Comparison of ENCODE assay signal across 28 mouse cellular contexts in genomic region chr3:144849584-144849983, GRCm38 (mm10). TPM values are rescaled to one million over a fixed set of nuclear protein-coding genes. Genes with fewer than 3 reads are reported as not detected.
DNase-seq lines count a peak whose midpoint lies in the region; ATAC-seq and TF ChIP-seq lines count a peak whose summit lies in the region.
"Had no signal": no experiment of that assay in that cellular context is flagged by ENCODE, and none has a peak within 500 bp of the region (broad histone marks: within the 10 kb centered on the region; RNA-seq: fewer than 3 reads in every experiment).

No protein-coding gene starts in this region.

- H3K4me3 ChIP-seq in intestine, embryonic 14.5 days (ENCODE audit: low read depth, low read length): no peak overlapping the region
- H3K4me3 ChIP-seq in intestine, embryonic 15.5 days (replicated peaks): no peak overlapping the region
- 0 out of 2 replicates have a peak overlapping the region, but pooled peaks have one; percentile 2 for H3K4me3 ChIP-seq in intestine, postnatal 0 days (ENCODE audit: low read depth, low read length)
- no peak overlapping the region for H3K4me3 ChIP-seq in kidney, embryonic 15.5 days (replicated peaks)
- H3K4me3 ChIP-seq: embryonic facial prominence, embryonic 13.5 days; embryonic facial prominence, embryonic 15.5 days; erythroblast, embryonic 14.5 days; forebrain, embryonic 10.5 days; forebrain, embryonic 12.5 days had no signal

- DNase-seq in intestine, embryonic 14.5 days (ENCODE audit: low spot score): peak; percentile 57
- no peak for DNase-seq in left cerebral cortex, adult 18-20 months (ENCODE audit: low spot score in 2 of 2)
- DNase-seq in frontal cortex, postnatal 10 days (ENCODE audit: low spot score in 2 of 2): no peak
- DNase-seq: adrenal gland, adult 2 months; adrenal gland, postnatal 10 days; adrenal gland, postnatal 25 days; cerebellum, adult 11 months; cerebellum, adult 18-20 months; cerebellum, adult 8-10 months; cerebellum, adult 9-11 months; cerebellum, postnatal 14 days; cerebellum, postnatal 36 days; embryo, embryonic 11 days had no signal

- H3K27me3 ChIP-seq in intestine, embryonic 14.5 days (replicated peaks; ENCODE audit: control insufficient read depth, insufficient read depth, low read length): no peaks in the 10 kb centered on the region
- H3K27me3 ChIP-seq in intestine, embryonic 15.5 days (replicated peaks): no peaks in the 10 kb centered on the region
- no peaks in the 10 kb centered on the region for H3K27me3 ChIP-seq in intestine, postnatal 0 days (replicated peaks; ENCODE audit: control insufficient read depth, insufficient read depth, low read length)
- no peaks in the 10 kb centered on the region for H3K27me3 ChIP-seq in kidney, embryonic 15.5 days
- H3K27me3 ChIP-seq: embryonic facial prominence, embryonic 13.5 days; embryonic facial prominence, embryonic 15.5 days; forebrain, embryonic 12.5 days had no signal

- no peaks in the 10 kb centered on the region for H3K36me3 ChIP-seq in intestine, embryonic 14.5 days (ENCODE audit: control insufficient read depth, insufficient read depth, low read length)
- no peaks in the 10 kb centered on the region for H3K36me3 ChIP-seq in intestine, embryonic 15.5 days
- no peaks in the 10 kb centered on the region for H3K36me3 ChIP-seq in intestine, postnatal 0 days (ENCODE audit: control insufficient read depth, insufficient read depth)
- no peaks in the 10 kb centered on the region for H3K36me3 ChIP-seq in kidney, embryonic 15.5 days
- H3K36me3 ChIP-seq: embryonic facial prominence, embryonic 13.5 days; embryonic facial prominence, embryonic 15.5 days; forebrain, embryonic 10.5 days; forebrain, embryonic 12.5 days had no signal

- ATAC-seq in intestine, embryonic 14.5 days (replicated peaks; ENCODE audit: low FRiP score, low TSS enrichment, low read depth): peak; percentile 87
- peak; percentile 93 for ATAC-seq in intestine, embryonic 15.5 days
- peak; percentile 88 for ATAC-seq in intestine, postnatal 0 days
- ATAC-seq in kidney, embryonic 15.5 days (replicated peaks; ENCODE audit: low FRiP score): no peak
- ATAC-seq: forebrain, embryonic 14.5 days had no signal

- no peak for TF ChIP-seq CTCF in intestine, postnatal 0 days (IDR thresholded peaks at IDR 0.05; ENCODE audit: low read depth)

- 27% methylated on average over 4 of the region's 4 CpGs for WGBS in intestine, embryonic 14.5 days
- 16% methylated on average over 4 of the region's 4 CpGs for WGBS in intestine, embryonic 15.5 days
- 8% methylated on average over 4 of the region's 4 CpGs for WGBS in intestine, postnatal 0 days
- WGBS in kidney, embryonic 15.5 days: 20% methylated on average over 4 of the region's 4 CpGs

- H3K9me3 ChIP-seq in intestine, embryonic 14.5 days (ENCODE audit: control insufficient read depth, low read length): 0 out of 2 replicates have a peak, but pooled peaks cover 3% of the 10 kb centered on the region
- no peaks in the 10 kb centered on the region for H3K9me3 ChIP-seq in intestine, embryonic 15.5 days
- H3K9me3 ChIP-seq in intestine, postnatal 0 days (ENCODE audit: control insufficient read depth): no peaks in the 10 kb centered on the region
- H3K9me3 ChIP-seq in kidney, embryonic 15.5 days (replicated peaks): no peaks in the 10 kb centered on the region; the same call in 1 of the 2 replicates
- H3K9me3 ChIP-seq: embryonic facial prominence, embryonic 13.5 days; embryonic facial prominence, embryonic 15.5 days; forebrain, embryonic 10.5 days; forebrain, embryonic 12.5 days had no signal

- H3K9ac ChIP-seq in intestine, embryonic 14.5 days (ENCODE audit: low read length): no peak overlapping the region
- H3K9ac ChIP-seq in intestine, embryonic 15.5 days: no peak overlapping the region
- H3K9ac ChIP-seq in intestine, postnatal 0 days (ENCODE audit: low read depth, low read length): no peak overlapping the region
- no peak overlapping the region for H3K9ac ChIP-seq in kidney, embryonic 15.5 days
- H3K9ac ChIP-seq: embryonic facial prominence, embryonic 13.5 days; embryonic facial prominence, embryonic 15.5 days; forebrain, embryonic 12.5 days had no signal

- H3K27ac ChIP-seq in intestine, embryonic 14.5 days (ENCODE audit: low read depth): no peak overlapping the region
- H3K27ac ChIP-seq in intestine, embryonic 15.5 days: no peak overlapping the region
- no peak overlapping the region for H3K27ac ChIP-seq in intestine, postnatal 0 days (ENCODE audit: low read depth, low read length)
- H3K27ac ChIP-seq in kidney, embryonic 15.5 days: no peak overlapping the region
- H3K27ac ChIP-seq: embryonic facial prominence, embryonic 13.5 days; embryonic facial prominence, embryonic 15.5 days; forebrain, embryonic 10.5 days; forebrain, embryonic 12.5 days had no signal

- H3K4me1 ChIP-seq in intestine, embryonic 14.5 days (replicated peaks; ENCODE audit: control insufficient read depth, insufficient read depth, low read length): no peaks in the 10 kb centered on the region
- no peaks in the 10 kb centered on the region for H3K4me1 ChIP-seq in intestine, embryonic 15.5 days (replicated peaks)
- H3K4me1 ChIP-seq in intestine, postnatal 0 days (replicated peaks; ENCODE audit: control insufficient read depth, insufficient read depth, low read length): no peaks in the 10 kb centered on the region
- no peaks in the 10 kb centered on the region for H3K4me1 ChIP-seq in kidney, embryonic 15.5 days
- H3K4me1 ChIP-seq: embryonic facial prominence, embryonic 13.5 days; embryonic facial prominence, embryonic 15.5 days; forebrain, embryonic 10.5 days; forebrain, embryonic 12.5 days had no signal

- H3K4me2 ChIP-seq in intestine, embryonic 14.5 days (ENCODE audit: low read length): no peak overlapping the region
- peak overlapping the region; percentile 22; the same call in 1 of the 2 replicates for H3K4me2 ChIP-seq in intestine, embryonic 15.5 days (replicated peaks)
- H3K4me2 ChIP-seq in intestine, postnatal 0 days (replicated peaks; ENCODE audit: low read depth): peak overlapping the region; percentile 44
- no peak overlapping the region for H3K4me2 ChIP-seq in kidney, embryonic 15.5 days
- H3K4me2 ChIP-seq: embryonic facial prominence, embryonic 13.5 days; embryonic facial prominence, embryonic 15.5 days; forebrain, embryonic 12.5 days had no signal

RNA-seq across cellular contexts. Expression of gene Clca3b, which starts 0.4 kb away (rescaled TPM):
- 4.9 and 5.4 TPM in 2 replicates for polyA plus RNA-seq in intestine, embryonic 14.5 days (2014; fragmentation: Nextera tagmentation; extraction: Ambion mirVana)
- 5.8 and 6.3 TPM in 2 replicates for polyA plus RNA-seq in intestine, embryonic 15.5 days (2015; fragmentation: Nextera tagmentation; extraction: Ambion mirVana)
- 2.5 and 3.6 TPM in 2 replicates for polyA plus RNA-seq in intestine, postnatal 0 days (2015; fragmentation: Nextera tagmentation; extraction: Ambion mirVana)
- polyA plus RNA-seq in kidney, embryonic 15.5 days (2015; fragmentation: Nextera tagmentation; extraction: Ambion mirVana): 0.04 and 0.14 TPM in 2 replicates
- total RNA-seq in left cerebral cortex, adult 18-20 months (2021): not detected
- total RNA-seq: adrenal gland, adult 2 months; adrenal gland, postnatal 10 days; adrenal gland, postnatal 25 days; adrenal gland, postnatal 4 days; common myeloid progenitor, adult 5-6 weeks; MEL had no signal
- polyA plus RNA-seq: adrenal gland, adult 2 months; brain, embryonic 14.5 days; embryonic facial prominence, embryonic 11.5 days; embryonic facial prominence, embryonic 13.5 days; erythroblast, embryonic 14.5 days; forebrain, embryonic 10.5 days; forebrain, embryonic 12.5 days; forebrain, embryonic 14.5 days had no signal

RNA-seq across cellular contexts. Expression of gene Clca3a2, which starts 30.3 kb away (rescaled TPM):
- polyA plus RNA-seq in intestine, embryonic 14.5 days (2014; fragmentation: Nextera tagmentation; extraction: Ambion mirVana): 0.20 and 0.54 TPM in 2 replicates
- polyA plus RNA-seq in intestine, embryonic 15.5 days (2015; fragmentation: Nextera tagmentation; extraction: Ambion mirVana): 0.54 and 0.77 TPM in 2 replicates
- 0.08 and 0.25 TPM in 2 replicates for polyA plus RNA-seq in intestine, postnatal 0 days (2015; fragmentation: Nextera tagmentation; extraction: Ambion mirVana)
- polyA plus RNA-seq in kidney, embryonic 15.5 days (2015; fragmentation: Nextera tagmentation; extraction: Ambion mirVana): 0.38 and 0.41 TPM in 2 replicates
- total RNA-seq in left cerebral cortex, adult 18-20 months (2021): not detected
- total RNA-seq: adrenal gland, adult 2 months; adrenal gland, postnatal 25 days; common myeloid progenitor, adult 5-6 weeks had no signal
- polyA plus RNA-seq: adrenal gland, adult 2 months; C2C12; embryonic facial prominence, embryonic 11.5 days; erythroblast, embryonic 14.5 days; forebrain, embryonic 10.5 days; forebrain, embryonic 14.5 days had no signal

Comparison
In these comparisons a context has a peak if more than half of its experiments do, and no peak if none do; other contexts are left out.
1. H3K4me2 ChIP-seq: peak in intestine, embryonic 15.5 days (single experiment) and intestine, postnatal 0 days (single experiment); none in intestine, embryonic 14.5 days (single experiment) and kidney, embryonic 15.5 days (single experiment).